Mouse (Mus musculus) left cerebral cortex, postnatal 14 days (tissue): ENCODE data around the gene Klf16. TPM values are rescaled to one million over a fixed set of nuclear protein-coding genes. Genes with fewer than 3 reads are reported as not detected.
"Not testable (repeated sequence)": the region's sequence is repeated elsewhere in the genome, so short reads cannot be mapped to it uniquely, and the experiment has no call there.

Source experiments
- DNase-seq, 2 experiments: peaks; one replicate each; pipeline ENCODE4 v3.0.0; 2021 to 2022; ENCODE audit warnings: low spot score in 2 of 2, mixed read lengths in 1 of 2
- intact Hi-C: fragments of 180-260 bp; cut with DNase I; formaldehyde crosslinking; loops from one replicate; pipeline ENCODE4 v1.15.1; 2025
- total RNA-seq, 2 experiments: library from RNA; stranded (reverse); gene quantifications; 2 replicates each; pipeline ENCODE4 v1.2.3; 2021

Gene Klf16
- total RNA-seq, 2 experiments from 2014 or later = 46.7 to 48.0 TPM

DNA sequence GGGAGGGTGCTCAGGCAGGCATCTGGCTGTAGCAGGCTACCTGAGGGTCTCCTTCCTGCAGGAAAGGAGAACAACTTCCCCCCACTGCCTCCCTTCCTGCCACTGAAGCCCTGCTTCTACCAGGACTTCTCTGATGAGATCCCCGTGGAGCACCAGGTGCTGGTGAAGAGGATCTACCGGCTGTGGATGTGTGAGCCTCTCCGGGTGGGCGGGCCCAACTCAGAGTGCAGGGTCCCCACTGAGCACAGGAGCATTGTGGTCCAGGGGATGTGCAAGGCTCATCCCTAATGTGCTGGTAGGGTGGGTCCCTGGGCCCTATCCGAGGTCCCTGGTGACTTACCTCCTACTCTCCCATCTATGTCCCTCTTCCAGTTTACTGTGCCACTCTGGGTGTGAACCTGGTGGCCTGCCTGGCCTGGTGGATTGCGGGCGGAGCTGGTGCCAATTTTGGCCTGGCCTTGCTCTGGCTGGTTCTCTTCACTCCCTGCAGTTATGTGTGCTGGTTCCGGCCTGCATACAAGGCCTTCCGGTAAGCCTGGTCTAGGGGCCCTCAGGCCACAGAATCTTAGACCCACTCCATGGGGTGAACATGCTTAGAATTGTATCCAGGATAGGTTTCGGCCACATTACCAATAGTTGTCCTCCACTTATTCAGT, 32.3 kb upstream of the Klf16 start:
- intact Hi-C loops = no loop called here
- DNase-seq = no peak

DNA sequence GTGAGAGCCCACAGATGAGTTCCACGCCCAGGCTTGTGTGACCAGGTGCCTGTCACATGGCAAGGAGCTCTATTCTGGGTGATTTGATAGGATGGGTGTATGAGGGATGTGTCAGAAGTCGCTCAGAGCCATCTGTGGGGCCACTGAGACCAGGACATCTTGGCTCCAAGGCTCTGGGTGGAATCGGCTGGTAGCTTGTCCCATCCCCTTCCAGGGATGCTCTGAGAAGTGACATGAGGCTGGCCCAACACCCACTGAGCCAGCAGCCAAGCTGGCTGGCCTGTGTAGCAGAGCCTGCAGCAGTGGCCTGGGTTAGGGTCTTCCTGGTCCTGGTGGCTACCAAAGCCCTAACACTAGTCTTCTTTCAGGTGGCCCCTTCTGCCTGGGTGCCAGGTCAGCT, 31.3 kb upstream of the Klf16 start:
- intact Hi-C loops = no loop called here
- DNase-seq = no peak

- DNase-seq = no peak
- intact Hi-C loops = no loop called here
Observed at GRCm38 (mm10) chr10:80606737-80607350, 29.7 kb upstream of the Klf16 start.

DNA sequence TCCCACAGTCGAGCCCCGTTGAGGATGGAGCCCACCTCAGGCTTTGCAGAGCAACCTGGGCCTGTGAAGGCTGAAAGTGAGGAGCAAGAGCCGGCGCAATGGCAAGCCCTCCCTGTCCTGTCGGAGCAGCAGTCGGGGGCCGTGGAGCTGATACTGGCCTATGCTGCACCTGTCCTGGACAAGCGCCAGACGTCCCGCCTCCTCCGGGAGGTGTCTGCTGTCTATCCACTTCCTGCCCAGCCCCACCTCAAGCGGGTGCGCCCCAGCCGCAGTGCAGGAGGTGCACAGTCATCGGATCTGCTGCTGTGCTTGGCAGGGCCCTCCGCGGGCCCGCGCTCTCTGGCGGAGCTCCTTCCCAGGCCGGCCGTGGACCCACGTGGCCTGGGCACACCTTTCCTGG, 29.2 kb upstream of the Klf16 start:
- intact Hi-C loops = no loop called here
- no peak for DNase-seq

DNA sequence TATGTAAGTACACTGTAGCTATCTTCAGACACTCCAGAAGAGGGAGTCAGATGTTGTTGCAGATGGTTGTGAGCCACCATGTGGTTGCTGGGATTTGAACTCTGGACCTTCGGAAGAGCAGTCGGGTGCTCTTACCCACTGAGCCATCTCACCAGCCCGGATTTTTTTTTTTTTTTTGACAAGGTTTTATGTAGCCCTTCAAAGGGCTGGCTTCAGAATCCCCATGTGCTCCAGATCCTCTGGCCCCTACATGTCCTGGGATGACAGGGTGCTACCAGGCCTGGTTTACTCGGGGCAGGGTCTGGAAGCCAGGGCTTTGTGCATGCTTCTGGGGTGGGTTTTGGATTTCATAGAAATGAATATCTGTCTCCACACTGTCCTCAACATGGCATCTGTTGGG, 28.6 kb upstream of the Klf16 start, which contains the start of gene Gm49322:
TSS of gene Gm49322 (plus strand) at position 301 of the 400 bp plus-strand sequence.
- DNase-seq, intact Hi-C loops: not testable (repeated sequence)

DNA sequence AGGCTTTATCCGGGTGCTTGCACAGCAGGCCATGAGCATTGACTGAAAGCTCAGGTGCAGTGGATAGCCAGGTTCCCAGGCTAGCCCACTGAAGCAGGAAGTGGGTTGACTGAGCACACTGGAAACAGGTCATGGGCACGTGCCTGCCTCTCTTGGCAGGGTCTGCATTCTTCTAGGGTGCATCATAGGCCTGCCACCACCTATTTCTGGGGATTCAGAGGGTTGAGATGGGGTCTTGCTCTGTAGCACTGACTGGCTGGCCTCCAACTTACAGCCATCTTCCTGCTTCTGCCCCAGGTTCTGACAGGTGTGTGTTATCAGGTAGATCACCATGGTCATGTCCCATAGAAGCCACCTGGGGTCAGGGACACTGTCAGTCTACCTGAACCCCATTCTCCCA, 27.9 kb upstream of the Klf16 start:
- DNase-seq = no peak
- intact Hi-C loops = no loop called here

GRCm38 (mm10) chr10:80604001-80604509, 26.9 kb upstream of the Klf16 start:
- intact Hi-C loops = no loop called here
- no peak for DNase-seq

- DNase-seq = no peak
- intact Hi-C loops = no loop called here
Observed at GRCm38 (mm10) chr10:80603364-80603763, 26.2 kb upstream of the Klf16 start.

DNA sequence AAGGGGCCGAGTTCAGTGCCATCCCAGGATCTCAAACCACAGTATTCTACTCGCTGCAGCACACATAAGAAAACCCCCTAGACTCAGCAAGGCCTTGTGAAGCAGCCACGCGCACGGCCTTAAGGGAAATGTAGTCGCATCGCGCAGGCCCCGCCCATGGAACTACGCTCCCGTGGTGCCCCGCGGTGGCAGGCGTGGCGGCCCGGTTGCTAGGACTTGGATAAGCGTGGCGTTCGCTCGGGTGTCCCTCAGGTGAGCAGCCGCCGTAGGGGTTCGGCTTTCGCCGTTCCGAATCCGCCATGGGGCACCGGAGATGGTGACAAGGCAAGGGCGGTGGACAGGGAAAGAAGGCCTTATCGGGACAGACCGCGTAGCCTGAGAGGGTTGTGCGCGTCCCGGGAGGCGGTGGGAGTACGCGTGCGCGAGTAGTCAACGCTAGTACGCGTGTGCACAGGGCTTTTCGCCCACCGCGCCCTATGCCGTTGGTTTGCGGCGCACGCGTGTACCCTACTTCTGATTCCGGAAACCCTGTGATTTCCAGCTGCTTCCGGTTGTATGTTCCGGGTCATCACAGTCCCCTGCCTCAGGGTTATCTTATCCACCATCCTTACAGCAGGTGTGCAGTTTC, 25.7 kb upstream of the Klf16 start, which contains the start of the genes Scamp4 and Adat3:
TSS of gene Scamp4 (plus strand) at position 175 of the 628 bp plus-strand sequence.
TSS of gene Adat3 (plus strand) at position 183 of the 628 bp plus-strand sequence.
- DNase-seq = peak; percentile 95 to 97
- intact Hi-C loops = no loop called here

DNA sequence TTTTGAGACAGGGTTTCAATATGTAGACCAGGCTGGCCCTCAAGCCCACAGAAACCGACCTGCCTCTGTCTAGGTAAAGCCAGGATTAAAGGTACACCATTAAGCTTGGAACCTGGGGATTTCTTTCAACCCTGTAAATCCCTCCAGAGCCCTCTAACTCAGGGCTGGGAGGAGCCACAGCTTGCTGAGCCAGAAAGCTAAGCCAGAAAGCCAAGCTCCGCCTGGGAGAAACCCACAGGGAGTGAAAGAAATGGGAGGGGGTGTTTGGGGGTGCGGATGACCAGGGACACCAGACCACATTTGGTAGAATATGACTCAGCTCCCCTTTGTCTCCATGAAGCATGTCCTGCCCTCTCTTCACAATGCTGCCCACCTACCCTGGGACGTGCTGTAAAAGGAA, 19.2 kb upstream of the Klf16 start:
- no peak for DNase-seq
- intact Hi-C loops = no loop called here

GRCm38 (mm10) chr10:80589879-80590854, 13.0 kb upstream of the Klf16 start, which contains the start of gene Abhd17a:
TSS of gene Abhd17a (minus strand) at chr10:80590341.
- peak; percentile 94 to 96 for DNase-seq
- intact Hi-C loops = no loop called here

DNA sequence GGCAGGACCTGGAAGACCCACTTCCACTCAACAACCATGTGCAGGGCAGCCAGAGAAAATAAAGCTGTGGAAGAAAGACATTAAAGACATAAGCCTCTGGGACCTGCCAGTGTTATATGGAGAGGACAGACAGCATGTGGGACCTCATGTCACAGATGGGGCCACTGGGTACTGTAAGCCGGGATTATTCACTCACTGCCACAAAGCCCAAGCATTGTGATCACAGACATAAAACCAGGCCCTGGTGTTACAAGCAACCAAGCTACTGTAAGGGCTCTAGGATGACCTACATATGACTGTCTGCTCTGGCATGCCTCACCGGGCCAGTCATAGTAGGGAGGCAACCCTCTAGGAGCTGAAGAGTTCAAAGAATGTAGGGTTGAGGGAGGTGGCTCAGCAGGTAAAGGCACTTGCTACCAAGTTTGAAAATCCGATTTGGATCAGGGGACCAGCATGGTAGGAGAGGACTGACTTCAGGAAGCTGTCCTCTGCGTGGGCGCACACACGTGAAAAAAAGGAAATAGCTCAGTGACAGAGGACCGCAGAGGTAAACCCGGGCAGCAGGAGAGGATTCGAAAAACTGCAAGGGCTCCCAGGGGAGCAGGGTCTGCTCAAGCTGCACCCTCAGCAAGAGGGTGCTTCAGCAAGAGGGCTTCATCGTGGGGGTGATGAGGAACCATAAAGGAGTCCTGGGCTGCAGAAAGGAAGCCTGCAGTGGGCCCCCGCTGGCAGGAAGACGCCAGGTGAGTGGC, 12.2 kb upstream of the Klf16 start:
- no peak for DNase-seq
- intact Hi-C loops = no loop called here

DNA sequence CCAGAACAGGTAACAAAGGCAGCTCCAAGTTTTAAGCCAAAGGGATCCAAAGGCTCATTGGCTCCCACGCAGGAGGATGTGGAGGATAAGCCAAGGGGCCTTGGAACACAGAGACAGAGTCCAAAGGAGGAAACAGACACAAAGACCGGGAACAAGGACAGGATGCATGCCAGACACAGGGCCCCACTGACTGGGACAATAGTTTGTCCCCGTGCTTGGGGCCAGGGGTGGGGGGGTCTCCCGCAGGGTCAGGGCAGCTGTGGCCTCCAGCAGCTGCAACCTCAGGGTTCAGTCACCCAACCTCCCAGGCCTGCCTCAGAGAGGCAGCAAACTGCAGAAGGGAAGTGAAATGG, 10.2 kb upstream of the Klf16 start:
- intact Hi-C loops = no loop called here

DNA sequence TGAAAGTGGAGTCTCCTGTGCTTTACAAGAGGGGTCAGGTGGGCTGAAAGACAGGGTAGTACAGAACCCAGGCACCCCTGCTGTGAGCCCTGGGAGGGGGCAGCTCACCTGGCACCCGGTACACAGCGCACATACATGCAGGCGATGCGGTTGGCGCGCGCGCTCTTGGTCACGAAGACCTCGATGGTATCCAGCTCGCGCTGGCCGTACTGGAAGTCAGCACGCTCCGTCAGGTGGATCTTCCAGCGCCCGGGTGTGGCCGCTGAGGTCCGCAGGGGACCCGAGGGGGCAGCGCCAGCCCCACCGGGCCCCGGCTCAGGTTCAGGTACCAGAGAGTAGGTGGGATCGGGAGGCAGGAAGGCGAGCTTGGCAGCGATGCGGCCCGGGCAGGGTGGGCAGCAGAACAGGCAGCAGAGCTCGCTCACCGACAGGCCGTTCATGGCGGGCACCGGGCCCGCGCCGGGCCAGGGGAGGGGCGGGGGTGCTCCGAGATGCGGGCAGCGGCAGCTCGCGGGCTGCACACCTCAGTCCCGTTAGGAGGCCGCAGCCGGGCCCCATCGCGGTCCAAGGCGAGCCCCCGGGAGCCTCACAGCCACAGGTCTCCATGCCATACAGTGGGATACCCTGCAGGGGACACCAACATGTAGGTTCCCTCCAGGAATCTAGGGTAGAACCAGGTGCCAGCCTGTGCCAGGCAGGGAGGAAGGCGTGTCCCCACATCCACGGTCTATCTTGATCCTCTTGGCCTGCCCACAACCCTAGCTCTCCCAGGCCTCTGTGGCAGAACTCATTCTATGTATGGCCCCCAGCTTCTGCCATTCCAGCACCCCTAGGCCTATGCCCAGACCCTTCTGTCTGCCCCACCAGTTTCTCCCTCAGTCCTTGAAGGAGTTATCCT, 9.5 kb upstream of the Klf16 start:
- no peak for DNase-seq
- intact Hi-C loops = no loop called here

More for the DNA sequence above, 10.2 kb upstream of the Klf16 start:
- no peak for DNase-seq

- DNase-seq = no peak
- intact Hi-C loops = no loop called here
Observed at GRCm38 (mm10) chr10:80585581-80585980, 8.5 kb upstream of the Klf16 start.

- intact Hi-C loops = no loop called here
- DNase-seq = no peak
Observed at GRCm38 (mm10) chr10:80584642-80585552, 7.8 kb upstream of the Klf16 start.

- intact Hi-C loops = no loop called here
- no peak for DNase-seq
Observed at GRCm38 (mm10) chr10:80584045-80584488, 6.9 kb upstream of the Klf16 start.
